Mouse (Mus musculus): ENCODE measurements around the gene Pde4b.

- TF ChIP-seq POLR2A (IDR thresholded peaks at IDR 0.05; ENCODE audit: borderline replicate concordance, low read depth, low read length) (no peak), CTCF (IDR thresholded peaks at IDR 0.05; ENCODE audit: low read depth, low read length) (no peak)
These were observed 334.1 kb downstream of the Pde4b start for GRCm38 (mm10) chr4:102421398-102421859.

Measured in bone marrow macrophage, adult 2 months (primary cell).